Mouse (Mus musculus) heart, embryonic 14.5 days (tissue): ENCODE measurements at regions not wholly inside any gene's neighbourhood (a gene's known extent, or its start where the extent isn't known, plus 50 kb on each side); places are given as distances from the start of the nearest gene placed in this dataset.

ENCODE experiments used
- ATAC-seq: fragments of 200-750 bp; cut with Nextera tagmentation; 2 replicates; pipeline ENCODE4 v1.8.0; 2017; ENCODE audit warnings: low read depth, moderate TSS enrichment; ENCODE audit not compliant: insufficient number of reproducible peaks, insufficient read depth, low FRiP score
- H3K27ac ChIP-seq, 2 experiments: fragments of 200-500 bp in 1 of 2; fragments of 300-500 bp in 1 of 2; sonication (generic) in 1 of 2; replicated peaks in 1 of 2; 2 replicates each; pipeline ENCODE4 v1.5.1; 2012 to 2014; ENCODE audit warnings: low read depth in 2 of 2, low read length in 2 of 2, control low read depth in 1 of 2, mild to moderate bottlenecking in 1 of 2, mixed read lengths in 1 of 2; ENCODE audit not compliant: control insufficient read depth in 1 of 2, insufficient read depth in 1 of 2
- H3K27me3 ChIP-seq: fragments of 300-500 bp; sonication (generic); 2 replicates; pipeline ENCODE4 v1.6.1; 2014; ENCODE audit warnings: mild to moderate bottlenecking, low read length, control low read depth; ENCODE audit not compliant: control insufficient read depth, insufficient read depth
- H3K36me3 ChIP-seq: fragments of 300-500 bp; sonication (generic); 2 replicates; pipeline ENCODE4 v1.6.1; 2014; ENCODE audit warnings: mild to moderate bottlenecking, control low read depth, low read length, mixed read lengths; ENCODE audit not compliant: control insufficient read depth, insufficient read depth
- H3K4me1 ChIP-seq, 2 experiments: fragments of 200-500 bp in 1 of 2; fragments of 300-500 bp in 1 of 2; sonication (generic) in 1 of 2; 2 replicates each; pipeline ENCODE4 v1.6.1; 2012 to 2014; ENCODE audit warnings: low read length in 2 of 2, control low read depth in 1 of 2, mixed read lengths in 1 of 2; ENCODE audit not compliant: control insufficient read depth in 2 of 2, insufficient read depth in 2 of 2
- H3K4me2 ChIP-seq: fragments of 300-500 bp; sonication (generic); 2 replicates; pipeline ENCODE4 v1.6.1; 2014; ENCODE audit warnings: mild to moderate bottlenecking, low read length
- H3K4me3 ChIP-seq, 2 experiments: fragments of 200-500 bp in 1 of 2; fragments of 300-500 bp in 1 of 2; sonication (generic) in 1 of 2; 2 replicates each; pipeline ENCODE4 v1.5.1; 2012 to 2014; ENCODE audit warnings: low read length in 2 of 2, mild to moderate bottlenecking in 2 of 2, control low read depth in 1 of 2, low read depth in 1 of 2, moderate library complexity in 1 of 2; ENCODE audit not compliant: control insufficient read depth in 1 of 2, insufficient read depth in 1 of 2
- H3K9ac ChIP-seq: fragments of 300-500 bp; sonication (generic); 2 replicates; pipeline ENCODE4 v1.6.1; 2014; ENCODE audit warnings: mild to moderate bottlenecking, low read length
- H3K9me3 ChIP-seq: fragments of 300-500 bp; sonication (generic); 2 replicates; pipeline ENCODE4 v1.6.1; 2016; ENCODE audit warnings: low read length, control low read depth; ENCODE audit not compliant: control insufficient read depth
- WGBS: fragments of 180-500 bp; shearing (Covaris S2); extraction: QIAGEN DNeasy Blood & Tissue Kit; methylation state at CpG from one replicate; pipeline ENCODE4 v1.1.7; 2014; 5-methylcytosine and 5-hydroxymethylcytosine counted together

DNA sequence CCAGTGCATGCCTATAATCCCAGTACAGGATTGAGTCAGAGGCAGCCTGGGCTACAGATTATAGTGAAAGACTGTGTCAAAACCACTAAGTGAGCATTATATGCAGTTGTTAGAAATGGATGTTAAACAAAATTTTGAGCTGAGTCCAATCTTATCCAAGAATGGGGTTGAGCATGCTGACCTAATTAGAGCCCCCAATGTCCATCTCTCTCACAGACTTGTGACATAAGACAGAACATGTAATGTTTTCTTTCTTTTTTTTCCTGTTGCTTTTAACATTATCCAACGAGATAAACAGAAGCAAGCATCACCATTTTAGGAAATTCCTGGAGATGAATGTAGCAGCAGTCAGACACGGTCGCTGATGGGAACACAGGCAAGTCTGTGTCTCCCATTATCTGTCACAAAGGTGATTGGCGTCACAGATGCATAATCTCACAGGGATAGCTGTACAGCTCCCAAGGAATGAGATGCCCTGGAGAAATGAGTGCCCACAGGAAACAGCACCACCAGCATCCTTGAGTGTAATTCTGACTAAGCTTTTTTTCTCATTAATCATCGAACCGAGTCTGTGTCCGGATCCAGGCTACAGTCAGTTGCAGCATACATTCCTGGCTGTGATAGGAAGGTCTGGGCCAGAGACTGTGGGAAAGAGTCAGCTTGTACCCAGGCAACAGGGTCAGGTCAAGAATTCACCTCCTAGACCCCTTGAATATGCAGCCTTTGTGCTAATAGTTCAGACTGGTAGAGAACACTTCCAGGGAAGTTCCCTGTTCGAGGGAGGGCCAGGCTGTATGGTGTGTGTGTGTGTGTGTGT is 154.5 kb downstream of the Gm19410 start:
- Histone ChIP-seq H3K9ac (no peak overlapping the region), H3K27ac (no peak overlapping the region), H3K4me3 (no peak overlapping the region), H3K27me3 (no peaks in the 10 kb centered on the region), H3K36me3 (no peaks in the 10 kb centered on the region), H3K4me1 (peaks cover 10 to 15% of the 10 kb centered on the region in 2 experiments; a peak in 3 of 4 replicates), H3K9me3 (no peaks in the 10 kb centered on the region), H3K4me2 (no peak overlapping the region)
- 25% methylated on average over 8 of the region's 8 CpGs for WGBS
- no peak for ATAC-seq

GRCm38 (mm10) chr8:35924026-35924425 is 158.4 kb downstream of the Gm19410 start:
- H3K27me3 ChIP-seq, result no peaks in the 10 kb centered on the region
- no peak for ATAC-seq

DNA sequence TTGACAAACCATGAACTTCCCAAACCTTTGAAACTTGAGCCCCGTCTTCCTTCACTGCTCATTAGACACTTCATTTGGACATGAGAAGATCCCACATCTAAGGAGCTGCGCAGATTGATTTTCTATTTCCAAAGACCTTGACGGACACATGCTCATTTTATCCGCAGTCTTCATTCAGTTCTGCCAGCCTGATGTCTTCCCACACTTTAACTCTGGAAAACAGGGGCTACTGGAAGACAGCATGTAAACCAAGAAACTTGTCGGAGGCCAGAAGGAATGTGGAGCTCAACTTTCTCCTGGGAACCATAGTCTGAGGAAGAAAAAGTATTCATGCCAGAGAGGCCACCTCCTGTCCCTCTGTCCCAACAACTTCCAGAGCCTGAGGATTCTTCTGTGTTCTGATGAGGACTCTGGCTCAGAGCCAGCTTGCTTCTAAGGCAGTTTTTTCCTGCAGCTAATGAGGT is 161.8 kb downstream of the Gm19410 start:
- WGBS, result 77% methylated on average over 5 of the region's 5 CpGs
- peaks cover 0 to 2% of the 10 kb centered on the region in 2 experiments; a peak in 2 of 4 replicates for H3K4me1 ChIP-seq
- H3K27me3 ChIP-seq, result no peaks in the 10 kb centered on the region
- H3K36me3 ChIP-seq, result no peaks in the 10 kb centered on the region
- no peaks in the 10 kb centered on the region for H3K9me3 ChIP-seq
- no peak overlapping the region for H3K4me3 ChIP-seq
- no peak for ATAC-seq
- H3K9ac ChIP-seq, result no peak overlapping the region
- no peak overlapping the region for H3K4me2 ChIP-seq
- H3K27ac ChIP-seq, result no peak overlapping the region

More at GRCm38 (mm10) chr8:35924026-35924425, 158.4 kb downstream of the Gm19410 start:
- peaks cover 5 to 8% of the 10 kb centered on the region in 2 experiments; a peak in 2 of 4 replicates for H3K4me1 ChIP-seq
- no peaks in the 10 kb centered on the region for H3K36me3 ChIP-seq
- 94% methylated on average over 1 of the region's 1 CpGs for WGBS
- H3K9ac ChIP-seq, result no peak overlapping the region
- no peaks in the 10 kb centered on the region for H3K9me3 ChIP-seq
- no peak overlapping the region for H3K4me2 ChIP-seq
- no peak overlapping the region for H3K27ac ChIP-seq
- no peak overlapping the region for H3K4me3 ChIP-seq

GRCm38 (mm10) chr8:35930291-35930690 is 164.7 kb downstream of the Gm19410 start:
- H3K4me3 ChIP-seq, result no peak overlapping the region
- 23% methylated on average over 4 of the region's 4 CpGs for WGBS
- H3K4me2 ChIP-seq, result no peak overlapping the region
- no peaks in the 10 kb centered on the region for H3K36me3 ChIP-seq
- no peaks in the 10 kb centered on the region for H3K27me3 ChIP-seq
- no peaks in the 10 kb centered on the region for H3K9me3 ChIP-seq
- no peak for ATAC-seq
- no peak overlapping the region for H3K27ac ChIP-seq
- peaks cover 4 to 7% of the 10 kb centered on the region in 2 experiments; a peak in 3 of 4 replicates for H3K4me1 ChIP-seq
- no peak overlapping the region for H3K9ac ChIP-seq

- no peaks in the 10 kb centered on the region for H3K27me3 ChIP-seq
- ATAC-seq, result no peak
- WGBS, result 72% methylated on average over 13 of the region's 13 CpGs
- H3K36me3 ChIP-seq, result no peaks in the 10 kb centered on the region
- H3K4me3 ChIP-seq, result no peak overlapping the region
- peaks cover 2 to 7% of the 10 kb centered on the region in 2 experiments; a peak in 3 of 4 replicates for H3K4me1 ChIP-seq
- no peaks in the 10 kb centered on the region for H3K9me3 ChIP-seq
- H3K27ac ChIP-seq, result no peak overlapping the region
- no peak overlapping the region for H3K9ac ChIP-seq
- H3K4me2 ChIP-seq, result no peak overlapping the region
Measured at GRCm38 (mm10) chr8:35933186-35934114, 167.9 kb downstream of the Gm19410 start.

DNA sequence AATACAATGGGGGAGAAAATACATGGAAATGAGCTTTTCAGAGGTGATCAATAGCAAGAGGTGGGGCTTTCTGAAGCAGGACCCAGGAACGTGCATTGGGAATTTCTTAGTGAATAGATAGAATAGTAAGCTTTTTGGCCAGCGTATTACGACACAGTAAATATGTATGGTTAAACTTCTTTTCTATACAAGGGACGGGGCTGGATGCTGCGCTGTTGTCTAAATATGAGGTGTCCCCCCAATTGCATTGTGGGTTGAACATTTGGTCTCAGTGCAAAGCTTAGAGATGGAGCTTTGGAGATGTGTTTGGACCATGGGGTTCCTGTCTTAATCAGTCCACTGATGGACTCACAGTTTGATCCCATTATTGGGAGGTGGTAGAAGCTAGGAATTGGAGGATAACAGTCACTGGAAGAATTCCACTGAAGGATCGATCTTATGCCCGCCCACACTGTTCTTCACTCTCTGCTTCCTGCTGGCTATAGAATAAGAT is 168.6 kb downstream of the Gm19410 start:
- no peak overlapping the region for H3K4me2 ChIP-seq
- no peak for ATAC-seq
- H3K27ac ChIP-seq, result no peak overlapping the region
- H3K4me1 ChIP-seq, result peaks cover 2 to 7% of the 10 kb centered on the region in 2 experiments; a peak in 3 of 4 replicates
- no peaks in the 10 kb centered on the region for H3K36me3 ChIP-seq
- no peak overlapping the region for H3K9ac ChIP-seq
- no peaks in the 10 kb centered on the region for H3K9me3 ChIP-seq
- 94% methylated on average over 7 of the region's 7 CpGs for WGBS
- H3K27me3 ChIP-seq, result no peaks in the 10 kb centered on the region
- H3K4me3 ChIP-seq, result no peak overlapping the region

GRCm38 (mm10) chr8:35935034-35935433 is 169.4 kb downstream of the Gm19410 start:
- no peak overlapping the region for H3K27ac ChIP-seq
- H3K4me2 ChIP-seq, result no peak overlapping the region
- ATAC-seq, result no peak
- 97% methylated on average over 1 of the region's 1 CpGs for WGBS
- H3K4me3 ChIP-seq, result no peak overlapping the region
- H3K9ac ChIP-seq, result no peak overlapping the region
- H3K9me3 ChIP-seq, result no peaks in the 10 kb centered on the region
- H3K36me3 ChIP-seq, result no peaks in the 10 kb centered on the region
- H3K4me1 ChIP-seq, result peaks cover 2 to 7% of the 10 kb centered on the region in 2 experiments; a peak in 3 of 4 replicates
- H3K27me3 ChIP-seq, result no peaks in the 10 kb centered on the region
